Mouse (Mus musculus) ES-E14 (cell line): ENCODE data around the gene Atf7ip2. TPM values are rescaled to one million over a fixed set of nuclear protein-coding genes. Genes with fewer than 3 reads are reported as not detected.
A peak's percentile ranks its signal among the peaks of the same experiment; 100 is the strongest.
"Not testable (repeated sequence)": the region's sequence is repeated elsewhere in the genome, so short reads cannot be mapped to it uniquely, and the experiment has no call there.

ENCODE experiments used
- DNase-seq: peaks from one replicate; pipeline ENCODE4 v3.0.0-alpha.2; 2013; ENCODE audit warnings: low read depth, low spot score
- H3K27ac ChIP-seq: 2 replicates; pipeline ENCODE4 v1.5.1; 2012; ENCODE audit warnings: low read depth, mild to moderate bottlenecking, low read length, moderate library complexity, mixed read lengths; ENCODE audit not compliant: poor library complexity, insufficient read depth, severe bottlenecking
- H3K36me3 ChIP-seq: 2 replicates; pipeline ENCODE4 v1.6.1; 2012; ENCODE audit warnings: mild to moderate bottlenecking, low read length, moderate library complexity, mixed read lengths; ENCODE audit not compliant: control insufficient read depth, poor library complexity, insufficient read depth, severe bottlenecking
- H3K4me1 ChIP-seq, 2 experiments: fragments of 150-350 bp in 1 of 2; sonication (generic) in 1 of 2; 2 replicates each; pipeline ENCODE4 v1.6.1; 2012; ENCODE audit warnings: low read length in 2 of 2, mild to moderate bottlenecking in 1 of 2, mixed read lengths in 1 of 2; ENCODE audit not compliant: control insufficient read depth in 2 of 2, insufficient read depth in 2 of 2, poor library complexity in 1 of 2
- H3K4me3 ChIP-seq, 2 experiments: fragments of 150-350 bp in 1 of 2; sonication (generic) in 1 of 2; 2 replicates each; pipeline ENCODE4 v1.5.1; 2012; ENCODE audit warnings: low read length in 2 of 2, low read depth in 1 of 2, mild to moderate bottlenecking in 1 of 2, mixed read lengths in 1 of 2; ENCODE audit not compliant: insufficient read depth in 1 of 2, poor library complexity in 1 of 2, severe bottlenecking in 1 of 2
- H3K9ac ChIP-seq: 2 replicates; pipeline ENCODE4 v1.6.1; 2012; ENCODE audit warnings: low read depth, mild to moderate bottlenecking, low read length, mixed read lengths; ENCODE audit not compliant: poor library complexity, insufficient read depth, severe bottlenecking
- H3K9me3 ChIP-seq: fragments of 150-350 bp; sonication (generic); 2 replicates; pipeline ENCODE4 v1.6.1; 2012; ENCODE audit warnings: low read depth, mild to moderate bottlenecking, low read length; ENCODE audit not compliant: control insufficient read depth, insufficient read depth
- CHD2 ChIP-seq: IDR thresholded peaks from 2 replicates; pipeline ENCODE4 v1.6.1; 2014; ENCODE audit warnings: mild to moderate bottlenecking, low read depth, low read length, inconsistent platforms
- HCFC1 ChIP-seq: IDR thresholded peaks from 2 replicates; pipeline ENCODE4 v1.6.1; 2012; ENCODE audit warnings: low read length, inconsistent platforms, borderline replicate concordance; ENCODE audit not compliant: insufficient read depth
- MAFK ChIP-seq: IDR thresholded peaks from 2 replicates; pipeline ENCODE4 v1.6.1; 2014; ENCODE audit warnings: mild to moderate bottlenecking, low read depth, low read length, inconsistent platforms; ENCODE audit not compliant: insufficient read depth
- ZC3H11A ChIP-seq: IDR thresholded peaks from 2 replicates; pipeline ENCODE4 v1.6.1; 2012; ENCODE audit warnings: low read depth, mild to moderate bottlenecking, inconsistent platforms, low read length, borderline replicate concordance
- ZNF384 ChIP-seq: IDR thresholded peaks from 2 replicates; pipeline ENCODE4 v1.6.1; 2012; ENCODE audit warnings: low read depth, low read length, inconsistent platforms
- in situ Hi-C, 2 experiments: fragments of 600-800 bp; cut with MboI; formaldehyde crosslinking; loops; one replicate each; pipeline ENCODE4 v1.15.1; 2025; ENCODE audit warnings: low sequenced_read_pairs in 2 of 2, inconsistent platforms in 1 of 2; ENCODE audit not compliant: unreplicated experiment in 2 of 2
- total RNA-seq: library from RNA; depleted of rRNA; stranded (reverse); fragments of 300-350 nt; gene quantifications from 2 replicates; pipeline ENCODE4 v1.2.3, GENCODE M21; 2012

The Atf7ip2 gene
- total RNA-seq, 1 experiment = 15.8 TPM

GRCm38 (mm10) chr16:10170005-10170404, 22.5 kb upstream of the Atf7ip2 start, which contains the start of gene Rpl39l:
Gene Rpl39l, plus strand, starts transcription at chr16:10170226.
- H3K27ac ChIP-seq = 0 out of 2 replicates have a peak within 1 kb of the TSS, but pooled peaks have one; percentile 25
- no peaks in the 10 kb centered on the region for H3K4me1 ChIP-seq
- DNase-seq = no peak
- TF ChIP-seq MAFK (no peak), CHD2 (no peak), HCFC1 (no peak), ZNF384 (no peak), ZC3H11A (no peak)
- H3K9ac ChIP-seq = peak within 1 kb of the TSS; percentile 69
- H3K4me3 ChIP-seq = peak within 1 kb of the TSS; percentile 37 to 66
- in situ Hi-C loops = no loop called here
- H3K36me3 ChIP-seq = no peaks in the 10 kb centered on the region
- peaks cover 12% of the 10 kb centered on the region for H3K9me3 ChIP-seq

GRCm38 (mm10) chr16:10171276-10171675, 21.2 kb upstream of the Atf7ip2 start:
- Histone ChIP-seq H3K9me3 (peaks cover 12% of the 10 kb centered on the region), H3K36me3 (peaks cover 1% of the 10 kb centered on the region; the same call in 1 of the 2 replicates), H3K9ac (no peak overlapping the region), H3K27ac (no peak overlapping the region), H3K4me3 (no peak overlapping the region), H3K4me1 (no peaks in the 10 kb centered on the region)
- in situ Hi-C loops = no loop called here
- no peak for DNase-seq
- TF ChIP-seq MAFK = no peak
- TF ChIP-seq ZC3H11A = no peak
- TF ChIP-seq ZNF384 = no peak
- no peak for TF ChIP-seq CHD2
- no peak for TF ChIP-seq HCFC1

DNA sequence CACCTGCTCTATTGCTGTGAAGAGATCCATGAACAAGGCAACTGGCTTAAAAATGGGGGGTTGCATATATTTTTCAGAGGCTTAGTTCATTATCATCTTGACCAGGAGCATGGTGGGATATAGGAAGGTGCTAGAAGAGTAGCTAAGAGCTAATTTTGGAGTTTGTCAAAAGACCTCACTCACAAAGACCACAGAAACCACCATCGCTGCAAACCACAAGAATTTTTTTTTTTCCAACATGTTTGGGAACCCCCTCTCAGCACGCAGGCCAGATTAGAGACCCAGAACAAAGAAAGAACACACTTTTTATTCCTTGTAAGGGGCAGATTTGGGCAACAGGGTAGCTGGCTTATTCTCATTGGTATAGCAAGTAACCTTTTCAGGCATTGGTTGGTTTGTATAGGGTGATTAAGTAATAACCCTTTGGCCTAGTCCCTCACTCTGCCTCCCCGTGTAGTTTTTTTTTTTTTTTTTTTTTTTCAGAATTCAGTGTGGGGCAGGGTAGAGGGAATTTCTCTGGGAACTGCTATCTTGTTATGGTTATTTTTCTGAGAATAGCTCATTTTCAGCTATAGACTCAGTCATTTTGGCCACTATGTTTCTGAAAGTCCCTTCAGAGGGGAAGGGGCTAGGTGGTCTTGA, 20.2 kb upstream of the Atf7ip2 start:
- Histone ChIP-seq H3K4me3 (no peak overlapping the region), H3K27ac (no peak overlapping the region)
- in situ Hi-C loops = no loop called here

DNA sequence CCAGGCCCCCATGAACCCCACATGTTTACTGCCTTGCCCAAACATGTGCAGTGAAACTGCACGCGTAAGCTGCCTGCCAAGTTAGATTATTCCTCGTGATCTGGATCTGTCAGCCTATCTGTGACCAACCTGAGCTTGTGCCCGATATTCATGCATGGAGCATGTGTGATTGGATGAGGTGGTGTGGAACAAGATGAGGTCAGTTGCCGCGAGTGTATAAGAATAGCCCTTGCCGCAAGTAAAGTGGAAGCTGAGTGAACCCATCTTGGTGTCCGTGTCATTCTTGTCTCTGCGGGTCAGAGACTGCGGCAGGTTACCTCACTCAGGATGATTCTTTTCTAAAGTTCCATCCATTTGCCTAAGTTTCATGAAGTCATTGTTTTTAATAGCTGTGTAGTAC, 5.1 kb upstream of the Atf7ip2 start:
- in situ Hi-C loops, H3K4me3 ChIP-seq, H3K36me3 ChIP-seq, H3K4me1 ChIP-seq, DNase-seq, H3K9ac ChIP-seq, H3K27ac ChIP-seq: not testable (repeated sequence)
- H3K9me3 ChIP-seq = peaks cover 22% of the 10 kb centered on the region

More for the DNA sequence above, 20.2 kb upstream of the Atf7ip2 start:
- H3K4me1 ChIP-seq = no peaks in the 10 kb centered on the region
- H3K36me3 ChIP-seq = peaks cover 2% of the 10 kb centered on the region; the same call in 1 of the 2 replicates
- no peak for DNase-seq
- peaks cover 14% of the 10 kb centered on the region for H3K9me3 ChIP-seq
- no peak overlapping the region for H3K9ac ChIP-seq
- TF ChIP-seq ZC3H11A (no peak), ZNF384 (peak; percentile 29), CHD2 (no peak), MAFK (no peak), HCFC1 (no peak)

GRCm38 (mm10) chr16:10208777-10209176, 16.3 kb downstream of the Atf7ip2 start:
- H3K9ac ChIP-seq = no peak overlapping the region
- H3K27ac ChIP-seq = no peak overlapping the region
- H3K9me3 ChIP-seq = no peaks in the 10 kb centered on the region
- TF ChIP-seq MAFK = no peak
- no peak for TF ChIP-seq HCFC1
- no peak for TF ChIP-seq ZNF384
- TF ChIP-seq ZC3H11A = no peak
- no peak for TF ChIP-seq CHD2
- H3K4me3 ChIP-seq = no peak overlapping the region
- peaks cover 3% of the 10 kb centered on the region for H3K36me3 ChIP-seq
- in situ Hi-C loops = no loop called here
- DNase-seq = no peak
- H3K4me1 ChIP-seq = no peaks in the 10 kb centered on the region

- in situ Hi-C loops, DNase-seq: not testable (repeated sequence)
- peak overlapping the region in 1 of 2 experiments; percentile 2; a peak in 1 of 4 replicates for H3K4me3 ChIP-seq
These were observed 23.9 kb downstream of the Atf7ip2 start for GRCm38 (mm10) chr16:10216366-10216765.

More at GRCm38 (mm10) chr16:10216366-10216765, 23.9 kb downstream of the Atf7ip2 start:
- H3K9ac ChIP-seq, H3K4me1 ChIP-seq, H3K36me3 ChIP-seq, H3K9me3 ChIP-seq: not testable (repeated sequence)
- peak overlapping the region; percentile 95 for H3K27ac ChIP-seq
